Mouse (Mus musculus): Measurements from ENCODE around the gene Cyp27b1. TPM values are rescaled to one million over a fixed set of nuclear protein-coding genes. Genes with fewer than 3 reads are reported as not detected.
"Not testable (repeated sequence)": the region's sequence is repeated elsewhere in the genome, so short reads cannot be mapped to it uniquely, and the experiment has no call there.

Cyp27b1 gene
- polyA plus RNA-seq, 1 experiment from 2014 or later = 0.23 TPM

GRCm38 (mm10) chr10:127071203-127071602 lies 23.2 kb downstream of the Cyp27b1 start:
- peak overlapping the region; percentile 81 for H3K4me2 ChIP-seq (ENCODE audit: low read depth, low read length, severe bottlenecking)
- peaks cover 13% of the 10 kb centered on the region; the same call in 1 of the 2 replicates for H3K4me1 ChIP-seq (replicated peaks; ENCODE audit: control insufficient read depth, insufficient read depth, low read length)
- H3K9me3 ChIP-seq (ENCODE audit: control insufficient read depth, low read length) = no peaks in the 10 kb centered on the region
- H3K9ac ChIP-seq (ENCODE audit: low read length) = peak overlapping the region; percentile 86; the same call in 1 of the 2 replicates
- peak overlapping the region; percentile 59 for H3K4me3 ChIP-seq (ENCODE audit: low read depth, low read length)
- DNase-seq (ENCODE audit: low spot score) = no peak
- WGBS = 83% methylated on average over 9 of the region's 9 CpGs
- H3K27ac ChIP-seq (ENCODE audit: low read depth, low read length) = no peak overlapping the region
- H3K27me3 ChIP-seq (ENCODE audit: control insufficient read depth, insufficient read depth, low read length) = 0 out of 2 replicates have a peak, but pooled peaks cover 2% of the 10 kb centered on the region
- ATAC-seq (replicated peaks; ENCODE audit: low FRiP score) = no peak
- H3K36me3 ChIP-seq (ENCODE audit: control insufficient read depth, insufficient read depth, low read length) = peaks cover 16% of the 10 kb centered on the region

- H3K36me3 ChIP-seq (ENCODE audit: control insufficient read depth, insufficient read depth, low read length); H3K9ac ChIP-seq (ENCODE audit: low read length); ATAC-seq (replicated peaks; ENCODE audit: low FRiP score); H3K4me3 ChIP-seq (ENCODE audit: low read depth, low read length); H3K27me3 ChIP-seq (ENCODE audit: control insufficient read depth, insufficient read depth, low read length); H3K9me3 ChIP-seq (ENCODE audit: control insufficient read depth, low read length); H3K4me2 ChIP-seq (ENCODE audit: low read depth, low read length, severe bottlenecking); DNase-seq (ENCODE audit: low spot score); H3K27ac ChIP-seq (ENCODE audit: low read depth, low read length): not testable (repeated sequence)
- peaks cover 13% of the 10 kb centered on the region; the same call in 1 of the 2 replicates for H3K4me1 ChIP-seq (replicated peaks; ENCODE audit: control insufficient read depth, insufficient read depth, low read length)
- 95% methylated on average over 4 of the region's 4 CpGs for WGBS
These were observed 24.2 kb downstream of the Cyp27b1 start for GRCm38 (mm10) chr10:127072270-127072669.

GRCm38 (mm10) chr10:127072969-127073368 lies 24.9 kb downstream of the Cyp27b1 start:
- 87% methylated on average over 2 of the region's 2 CpGs for WGBS
- not testable (repeated sequence) for H3K36me3 ChIP-seq (ENCODE audit: control insufficient read depth, insufficient read depth, low read length); ATAC-seq (replicated peaks; ENCODE audit: low FRiP score)

GRCm38 (mm10) chr10:127073981-127074380 lies 25.9 kb downstream of the Cyp27b1 start:
- H3K4me3 ChIP-seq (ENCODE audit: low read depth, low read length) = no peak overlapping the region
- H3K9ac ChIP-seq (ENCODE audit: low read length) = no peak overlapping the region
- no peak overlapping the region for H3K4me2 ChIP-seq (ENCODE audit: low read depth, low read length, severe bottlenecking)
- no peak overlapping the region for H3K27ac ChIP-seq (ENCODE audit: low read depth, low read length)
- DNase-seq (ENCODE audit: low spot score) (no peak), ATAC-seq (replicated peaks; ENCODE audit: low FRiP score) (no peak)
- peaks cover 11% of the 10 kb centered on the region; the same call in 1 of the 2 replicates for H3K4me1 ChIP-seq (replicated peaks; ENCODE audit: control insufficient read depth, insufficient read depth, low read length)
- no peaks in the 10 kb centered on the region for H3K9me3 ChIP-seq (ENCODE audit: control insufficient read depth, low read length)
- peaks cover 8% of the 10 kb centered on the region; the same call in 1 of the 2 replicates for H3K27me3 ChIP-seq (ENCODE audit: control insufficient read depth, insufficient read depth, low read length)
- WGBS = 86% methylated on average over 1 of the region's 1 CpGs
- H3K36me3 ChIP-seq (ENCODE audit: control insufficient read depth, insufficient read depth, low read length) = no peaks in the 10 kb centered on the region

More at GRCm38 (mm10) chr10:127072969-127073368, 24.9 kb downstream of the Cyp27b1 start:
- H3K4me2 ChIP-seq (ENCODE audit: low read depth, low read length, severe bottlenecking); H3K4me3 ChIP-seq (ENCODE audit: low read depth, low read length); H3K9ac ChIP-seq (ENCODE audit: low read length); H3K9me3 ChIP-seq (ENCODE audit: control insufficient read depth, low read length); H3K27me3 ChIP-seq (ENCODE audit: control insufficient read depth, insufficient read depth, low read length); DNase-seq (ENCODE audit: low spot score); H3K27ac ChIP-seq (ENCODE audit: low read depth, low read length): not testable (repeated sequence)
- H3K4me1 ChIP-seq (replicated peaks; ENCODE audit: control insufficient read depth, insufficient read depth, low read length) = peaks cover 14% of the 10 kb centered on the region; the same call in 1 of the 2 replicates

- no peak within 1 kb of the TSS for H3K9ac ChIP-seq (ENCODE audit: low read length)
These were observed 27.0 kb downstream of the Cyp27b1 start, which contains the start of gene Agap2 for GRCm38 (mm10) chr10:127075080-127075479. TSS of gene Agap2 (plus strand) at chr10:127075284.

GRCm38 (mm10) chr10:127075651-127076050 lies 27.6 kb downstream of the Cyp27b1 start:
- Histone ChIP-seq H3K4me2 (ENCODE audit: low read depth, low read length, severe bottlenecking) (no peak overlapping the region), H3K27ac (ENCODE audit: low read depth, low read length) (no peak overlapping the region), H3K36me3 (ENCODE audit: control insufficient read depth, insufficient read depth, low read length) (no peaks in the 10 kb centered on the region), H3K9ac (ENCODE audit: low read length) (no peak overlapping the region), H3K27me3 (ENCODE audit: control insufficient read depth, insufficient read depth, low read length) (peaks cover 24% of the 10 kb centered on the region), H3K9me3 (ENCODE audit: control insufficient read depth, low read length) (no peaks in the 10 kb centered on the region), H3K4me3 (ENCODE audit: low read depth, low read length) (no peak overlapping the region), H3K4me1 (replicated peaks; ENCODE audit: control insufficient read depth, insufficient read depth, low read length) (peaks cover 18% of the 10 kb centered on the region; the same call in 1 of the 2 replicates)
- DNase-seq (ENCODE audit: low spot score) (no peak), ATAC-seq (replicated peaks; ENCODE audit: low FRiP score) (no peak)
- WGBS = 80% methylated on average over 8 of the region's 8 CpGs

More at GRCm38 (mm10) chr10:127075080-127075479, 27.0 kb downstream of the Cyp27b1 start, which contains the start of gene Agap2:
- H3K4me3 ChIP-seq (ENCODE audit: low read depth, low read length) = no peak within 1 kb of the TSS
- H3K36me3 ChIP-seq (ENCODE audit: control insufficient read depth, insufficient read depth, low read length) = no peaks in the 10 kb centered on the region
- H3K4me2 ChIP-seq (ENCODE audit: low read depth, low read length, severe bottlenecking) = no peak within 1 kb of the TSS
- no peaks in the 10 kb centered on the region for H3K9me3 ChIP-seq (ENCODE audit: control insufficient read depth, low read length)
- H3K27ac ChIP-seq (ENCODE audit: low read depth, low read length) = no peak within 1 kb of the TSS
- peaks cover 14% of the 10 kb centered on the region; the same call in 1 of the 2 replicates for H3K4me1 ChIP-seq (replicated peaks; ENCODE audit: control insufficient read depth, insufficient read depth, low read length)
- WGBS = 62% methylated on average over 9 of the region's 9 CpGs
- ATAC-seq (replicated peaks; ENCODE audit: low FRiP score) = no peak
- peak; percentile 51 for DNase-seq (ENCODE audit: low spot score)
- peaks cover 18% of the 10 kb centered on the region for H3K27me3 ChIP-seq (ENCODE audit: control insufficient read depth, insufficient read depth, low read length)

GRCm38 (mm10) chr10:127076082-127076481 lies 28.0 kb downstream of the Cyp27b1 start:
- H3K27ac ChIP-seq (ENCODE audit: low read depth, low read length) = no peak overlapping the region
- H3K36me3 ChIP-seq (ENCODE audit: control insufficient read depth, insufficient read depth, low read length) = no peaks in the 10 kb centered on the region
- H3K4me2 ChIP-seq (ENCODE audit: low read depth, low read length, severe bottlenecking) = no peak overlapping the region
- DNase-seq (ENCODE audit: low spot score) = peak; percentile 50
- no peak for ATAC-seq (replicated peaks; ENCODE audit: low FRiP score)
- no peaks in the 10 kb centered on the region for H3K9me3 ChIP-seq (ENCODE audit: control insufficient read depth, low read length)
- H3K27me3 ChIP-seq (ENCODE audit: control insufficient read depth, insufficient read depth, low read length) = peaks cover 28% of the 10 kb centered on the region
- H3K4me3 ChIP-seq (ENCODE audit: low read depth, low read length) = no peak overlapping the region
- no peak overlapping the region for H3K9ac ChIP-seq (ENCODE audit: low read length)
- H3K4me1 ChIP-seq (replicated peaks; ENCODE audit: control insufficient read depth, insufficient read depth, low read length) = peaks cover 17% of the 10 kb centered on the region; the same call in 1 of the 2 replicates
- 64% methylated on average over 4 of the region's 4 CpGs for WGBS

- H3K27me3 ChIP-seq (ENCODE audit: control insufficient read depth, insufficient read depth, low read length) = peaks cover 42% of the 10 kb centered on the region
- H3K27ac ChIP-seq (ENCODE audit: low read depth, low read length) = no peak overlapping the region
- DNase-seq (ENCODE audit: low spot score) (peak; percentile 47), ATAC-seq (replicated peaks; ENCODE audit: low FRiP score) (no peak)
- 3% methylated on average over 10 of the region's 10 CpGs for WGBS
- peaks cover 27% of the 10 kb centered on the region; the same call in 1 of the 2 replicates for H3K4me1 ChIP-seq (replicated peaks; ENCODE audit: control insufficient read depth, insufficient read depth, low read length)
- no peak overlapping the region for H3K9ac ChIP-seq (ENCODE audit: low read length)
- H3K4me2 ChIP-seq (ENCODE audit: low read depth, low read length, severe bottlenecking) = no peak overlapping the region; the same call in 1 of the 2 replicates
- no peaks in the 10 kb centered on the region for H3K36me3 ChIP-seq (ENCODE audit: control insufficient read depth, insufficient read depth, low read length)
- H3K9me3 ChIP-seq (ENCODE audit: control insufficient read depth, low read length) = no peaks in the 10 kb centered on the region
- H3K4me3 ChIP-seq (ENCODE audit: low read depth, low read length) = no peak overlapping the region
These were observed 29.5 kb downstream of the Cyp27b1 start for GRCm38 (mm10) chr10:127077515-127077914.
